Mouse (Mus musculus): ENCODE measurements around the gene Hepacam. TPM values are rescaled to one million over a fixed set of nuclear protein-coding genes. Genes with fewer than 3 reads are reported as not detected.

The Hepacam gene
- polyA plus RNA-seq, 1 experiment, result not detected

DNA sequence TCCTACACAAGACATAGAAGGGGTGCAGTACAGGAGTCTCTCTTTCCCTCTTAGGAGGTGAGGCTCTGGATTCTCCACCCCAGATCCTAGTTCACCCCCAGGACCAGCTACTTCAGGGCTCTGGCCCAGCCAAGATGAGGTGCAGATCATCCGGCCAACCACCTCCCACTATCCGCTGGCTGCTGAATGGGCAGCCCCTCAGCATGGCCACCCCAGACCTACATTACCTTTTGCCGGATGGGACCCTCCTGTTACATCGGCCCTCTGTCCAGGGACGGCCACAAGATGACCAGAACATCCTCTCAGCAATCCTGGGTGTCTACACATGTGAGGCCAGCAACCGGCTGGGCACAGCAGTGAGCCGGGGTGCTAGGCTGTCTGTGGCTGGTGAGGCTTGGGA lies 35.4 kb downstream of the Hepacam start:
- Histone ChIP-seq H3K4me2 (ENCODE audit: low read depth) (no peak overlapping the region), H3K36me3 (ENCODE audit: control insufficient read depth, insufficient read depth) (no peaks in the 10 kb centered on the region), H3K79me2 (ENCODE audit: control insufficient read depth, insufficient read depth) (no peaks in the 10 kb centered on the region), H3K27me3 (ENCODE audit: control insufficient read depth, insufficient read depth, insufficient read length) (peaks cover 26% of the 10 kb centered on the region), H3ac (ENCODE audit: control insufficient read depth, insufficient read length) (no peak overlapping the region), H3K4me3 (no peak overlapping the region)
- TF ChIP-seq SRF (IDR thresholded peaks at IDR 0.05; ENCODE audit: control insufficient read depth, insufficient read length, low read depth), result no peak
- no peak for TF ChIP-seq MYOD1 (IDR thresholded peaks at IDR 0.05; ENCODE audit: control insufficient read depth in 1 of 3, insufficient read length in 2 of 3, low read depth in 2 of 3)
- TF ChIP-seq REST (IDR thresholded peaks at IDR 0.05; ENCODE audit: insufficient read depth, insufficient read length), result no peak
- TF ChIP-seq POLR2AphosphoS2 (IDR thresholded peaks at IDR 0.05; ENCODE audit: insufficient read length, low read depth), result no peak
- TF ChIP-seq POLR2A (IDR thresholded peaks at IDR 0.05; ENCODE audit: insufficient read length, low read depth), result no peak
- no peak for TF ChIP-seq E2F4 (IDR thresholded peaks at IDR 0.05; ENCODE audit: insufficient read depth)
- no peak for TF ChIP-seq MYOG (IDR thresholded peaks at IDR 0.05; ENCODE audit: control insufficient read depth in 1 of 3, insufficient read depth in 1 of 3, insufficient read length in 2 of 3, low read depth in 2 of 3)
- TF ChIP-seq TCF3 (IDR thresholded peaks at IDR 0.05; ENCODE audit: insufficient read length, low read depth), result no peak
- TF ChIP-seq CEBPB (IDR thresholded peaks at IDR 0.05; ENCODE audit: insufficient read depth, poor library complexity, severe bottlenecking), result no peak
- no peak for TF ChIP-seq TCF12 (IDR thresholded peaks at IDR 0.05; ENCODE audit: insufficient read depth, poor library complexity, severe bottlenecking)
- no peak for TF ChIP-seq USF1 (IDR thresholded peaks at IDR 0.05; ENCODE audit: low read depth)
- no peak for TF ChIP-seq MAX (IDR thresholded peaks at IDR 0.05; ENCODE audit: low read depth)

DNA sequence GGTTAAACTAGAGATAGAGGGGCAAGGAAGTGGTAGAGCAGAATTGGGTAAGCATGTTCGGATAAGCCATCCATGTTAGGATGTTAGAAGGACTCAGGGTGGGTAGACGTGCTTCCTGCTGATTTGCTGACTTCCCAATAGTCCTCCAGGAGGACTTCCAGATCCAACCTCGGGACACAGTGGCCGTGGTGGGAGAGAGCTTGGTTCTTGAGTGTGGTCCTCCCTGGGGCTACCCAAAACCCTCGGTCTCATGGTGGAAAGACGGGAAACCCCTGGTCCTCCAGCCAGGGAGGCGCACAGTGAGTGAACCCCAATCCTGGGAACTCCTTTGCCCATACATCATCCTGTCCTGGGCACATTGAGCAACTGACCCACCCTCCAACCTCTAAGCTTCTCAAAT lies 35.9 kb downstream of the Hepacam start:
- no peak for TF ChIP-seq E2F4 (IDR thresholded peaks at IDR 0.05; ENCODE audit: insufficient read depth)
- TF ChIP-seq REST (IDR thresholded peaks at IDR 0.05; ENCODE audit: insufficient read depth, insufficient read length), result no peak
- no peak for TF ChIP-seq TCF3 (IDR thresholded peaks at IDR 0.05; ENCODE audit: insufficient read length, low read depth)
- TF ChIP-seq SRF (IDR thresholded peaks at IDR 0.05; ENCODE audit: control insufficient read depth, insufficient read length, low read depth), result no peak
- TF ChIP-seq CEBPB (IDR thresholded peaks at IDR 0.05; ENCODE audit: insufficient read depth, poor library complexity, severe bottlenecking), result no peak
- Histone ChIP-seq H3K4me2 (ENCODE audit: low read depth) (no peak overlapping the region), H3K79me2 (ENCODE audit: control insufficient read depth, insufficient read depth) (no peaks in the 10 kb centered on the region), H3K4me3 (no peak overlapping the region), H3K27me3 (ENCODE audit: control insufficient read depth, insufficient read depth, insufficient read length) (peaks cover 31% of the 10 kb centered on the region), H3ac (ENCODE audit: control insufficient read depth, insufficient read length) (no peak overlapping the region), H3K36me3 (ENCODE audit: control insufficient read depth, insufficient read depth) (no peaks in the 10 kb centered on the region)

DNA sequence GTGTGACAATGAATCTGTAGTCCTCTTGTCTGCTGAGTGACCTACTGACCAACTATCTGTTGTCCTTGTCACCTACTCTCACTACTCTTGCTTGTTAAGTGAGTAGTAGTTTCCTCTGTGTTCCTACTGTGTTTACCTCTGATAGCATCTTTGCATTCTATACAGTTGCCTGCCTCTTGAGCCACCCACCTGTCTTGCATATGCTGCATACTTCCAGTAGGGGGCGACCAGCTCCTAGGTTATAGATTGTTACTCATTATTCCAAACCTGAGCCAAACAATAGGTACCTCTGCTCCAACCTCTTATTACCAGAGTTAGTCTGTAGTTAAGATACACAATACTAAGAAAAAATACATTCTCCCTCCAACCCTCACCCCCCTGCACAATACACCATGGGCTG lies 39.2 kb downstream of the Hepacam start:
- no peaks in the 10 kb centered on the region for H3K79me2 ChIP-seq (ENCODE audit: control insufficient read depth, insufficient read depth)
- no peak overlapping the region for H3K4me3 ChIP-seq
- TF ChIP-seq TCF12 (IDR thresholded peaks at IDR 0.05; ENCODE audit: insufficient read depth, poor library complexity, severe bottlenecking) (no peak), POLR2A (IDR thresholded peaks at IDR 0.05; ENCODE audit: insufficient read length, low read depth) (no peak), TCF3 (IDR thresholded peaks at IDR 0.05; ENCODE audit: insufficient read length, low read depth) (no peak), MYOG (IDR thresholded peaks at IDR 0.05; ENCODE audit: control insufficient read depth in 1 of 3, insufficient read depth in 1 of 3, insufficient read length in 2 of 3, low read depth in 2 of 3) (no peak), SRF (IDR thresholded peaks at IDR 0.05; ENCODE audit: control insufficient read depth, insufficient read length, low read depth) (no peak)
- H3K4me2 ChIP-seq (ENCODE audit: low read depth), result no peak overlapping the region
- H3K27me3 ChIP-seq (ENCODE audit: control insufficient read depth, insufficient read depth, insufficient read length), result peaks cover 48% of the 10 kb centered on the region
- H3K36me3 ChIP-seq (ENCODE audit: control insufficient read depth, insufficient read depth), result no peaks in the 10 kb centered on the region
- no peak overlapping the region for H3ac ChIP-seq (ENCODE audit: control insufficient read depth, insufficient read length)

DNA sequence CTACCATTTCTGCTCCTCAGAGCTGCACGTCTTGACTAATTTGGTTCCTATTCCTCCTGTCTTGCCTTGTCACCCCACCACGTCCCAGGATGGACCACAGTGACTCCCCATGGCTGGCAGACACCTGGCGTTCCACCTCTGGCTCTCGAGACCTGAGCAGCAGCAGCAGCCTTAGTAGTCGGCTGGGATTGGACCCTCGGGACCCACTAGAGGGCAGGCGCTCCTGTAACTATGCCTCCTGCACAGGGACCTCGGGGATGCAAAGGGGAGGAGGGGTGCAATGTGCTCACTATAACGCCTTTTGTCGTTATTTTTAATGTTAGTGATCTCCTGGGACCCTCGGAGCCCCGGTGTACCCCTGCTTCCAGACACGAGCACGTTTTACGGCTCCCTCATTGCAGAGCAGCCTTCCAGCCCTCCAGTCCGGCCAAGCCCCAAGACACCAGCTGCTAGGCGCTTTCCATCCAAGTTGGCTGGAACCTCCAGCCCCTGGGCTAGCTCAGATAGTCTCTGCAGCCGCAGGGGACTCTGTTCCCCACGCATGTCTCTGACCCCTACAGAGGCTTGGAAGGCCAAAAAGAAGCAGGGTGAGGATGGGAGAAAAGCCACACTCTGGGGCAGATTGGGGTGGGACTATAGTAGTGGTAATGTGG lies 40.8 kb downstream of the Hepacam start:
- peaks cover 37% of the 10 kb centered on the region for H3K27me3 ChIP-seq (ENCODE audit: control insufficient read depth, insufficient read depth, insufficient read length)
- no peak overlapping the region for H3ac ChIP-seq (ENCODE audit: control insufficient read depth, insufficient read length)
- TF ChIP-seq MAX (IDR thresholded peaks at IDR 0.05; ENCODE audit: low read depth), result no peak
- TF ChIP-seq CEBPB (IDR thresholded peaks at IDR 0.05; ENCODE audit: insufficient read depth, poor library complexity, severe bottlenecking), result no peak
- TF ChIP-seq TCF12 (IDR thresholded peaks at IDR 0.05; ENCODE audit: insufficient read depth, poor library complexity, severe bottlenecking), result no peak
- no peak for TF ChIP-seq POLR2A (IDR thresholded peaks at IDR 0.05; ENCODE audit: insufficient read length, low read depth)
- no peak for TF ChIP-seq POLR2AphosphoS2 (IDR thresholded peaks at IDR 0.05; ENCODE audit: insufficient read length, low read depth)
- no peak for TF ChIP-seq MYOD1 (IDR thresholded peaks at IDR 0.05; ENCODE audit: control insufficient read depth in 1 of 3, insufficient read length in 2 of 3, low read depth in 2 of 3)
- TF ChIP-seq USF1 (IDR thresholded peaks at IDR 0.05; ENCODE audit: low read depth), result no peak
- TF ChIP-seq TCF3 (IDR thresholded peaks at IDR 0.05; ENCODE audit: insufficient read length, low read depth), result no peak
- no peak for TF ChIP-seq E2F4 (IDR thresholded peaks at IDR 0.05; ENCODE audit: insufficient read depth)
- TF ChIP-seq REST (IDR thresholded peaks at IDR 0.05; ENCODE audit: insufficient read depth, insufficient read length), result no peak
- no peak for TF ChIP-seq SRF (IDR thresholded peaks at IDR 0.05; ENCODE audit: control insufficient read depth, insufficient read length, low read depth)
- no peak for TF ChIP-seq MYOG (IDR thresholded peaks at IDR 0.05; ENCODE audit: control insufficient read depth in 1 of 3, insufficient read depth in 1 of 3, insufficient read length in 2 of 3, low read depth in 2 of 3)
- H3K36me3 ChIP-seq (ENCODE audit: control insufficient read depth, insufficient read depth), result no peaks in the 10 kb centered on the region
- H3K79me2 ChIP-seq (ENCODE audit: control insufficient read depth, insufficient read depth), result no peaks in the 10 kb centered on the region
- H3K4me2 ChIP-seq (ENCODE audit: low read depth), result no peak overlapping the region
- no peak overlapping the region for H3K4me3 ChIP-seq
